Mouse (Mus musculus) fibroblast of lung, adult 2 months (primary cell): ENCODE results near the gene Cela3b.

Experiments used
- DNase-seq: peaks from one replicate; pipeline ENCODE4 v3.0.0-alpha.2; 2011; ENCODE audit warnings: low read depth

The Cela3b gene

DNA sequence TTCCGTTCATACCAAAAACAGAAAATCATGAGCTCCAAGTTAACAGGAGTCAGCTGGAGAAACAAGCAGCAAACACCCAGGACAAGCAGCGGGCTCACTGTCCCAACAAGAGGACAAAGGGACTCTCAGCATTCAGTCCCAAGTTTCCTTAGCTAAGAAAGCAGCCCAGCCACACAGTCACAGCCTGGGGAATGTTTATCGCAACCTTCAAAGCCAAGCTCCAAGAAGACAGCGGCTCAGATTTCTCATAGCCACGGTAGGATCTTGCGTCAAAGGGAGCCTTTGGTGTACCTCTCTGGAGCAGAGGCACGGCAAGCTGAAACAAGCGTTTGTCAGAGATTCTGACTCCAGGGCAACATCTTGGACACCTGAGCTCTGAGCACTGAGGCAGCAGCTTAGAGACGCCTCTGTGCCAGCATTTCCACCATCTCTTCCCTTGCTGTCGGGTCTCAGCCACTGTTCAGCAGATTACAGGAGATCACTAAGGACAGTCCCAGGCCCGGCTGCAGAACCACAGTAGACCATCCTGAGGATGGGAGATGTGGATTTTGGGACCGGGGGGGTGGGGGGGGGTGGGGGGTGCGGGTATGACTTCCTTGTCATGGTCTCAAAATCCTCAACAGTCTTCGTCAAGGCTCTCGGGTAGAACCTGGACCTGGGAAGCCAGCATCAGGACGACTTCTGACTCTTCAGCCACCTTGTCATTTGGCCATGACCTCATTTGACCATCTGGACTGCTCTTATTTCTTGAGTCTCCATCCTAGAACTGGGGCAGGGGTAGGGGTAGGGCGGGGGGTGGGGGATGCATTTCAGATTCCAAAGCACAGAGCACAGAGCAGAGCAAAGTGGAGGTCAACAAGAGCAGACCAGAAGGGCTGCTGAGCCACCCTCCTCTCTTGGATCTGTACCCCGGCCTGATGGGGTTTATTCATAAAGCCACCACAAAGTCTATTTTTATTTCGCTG is 54.7 kb downstream of the Cela3b start:
- no peak for DNase-seq

DNA sequence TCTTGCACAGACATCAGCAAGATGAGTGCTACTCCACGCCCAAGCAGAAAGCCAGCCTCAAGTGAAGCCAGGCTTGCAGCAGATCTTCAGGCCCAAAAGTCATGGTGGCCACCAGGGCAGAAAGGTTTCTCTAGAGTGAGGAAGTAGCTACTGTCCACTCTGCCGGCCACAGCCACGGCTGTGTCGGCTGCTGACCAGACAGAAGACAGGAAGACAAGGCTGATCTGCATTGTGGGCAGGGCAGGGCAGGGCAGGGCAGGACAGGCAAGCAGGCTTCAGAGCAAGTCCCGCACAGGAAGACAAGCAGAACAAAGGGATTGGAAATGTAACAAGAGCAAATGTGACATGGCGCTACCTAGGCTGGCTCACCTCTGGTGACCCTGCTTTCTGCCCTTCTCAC is 56.6 kb downstream of the Cela3b start:
- DNase-seq: no peak

DNA sequence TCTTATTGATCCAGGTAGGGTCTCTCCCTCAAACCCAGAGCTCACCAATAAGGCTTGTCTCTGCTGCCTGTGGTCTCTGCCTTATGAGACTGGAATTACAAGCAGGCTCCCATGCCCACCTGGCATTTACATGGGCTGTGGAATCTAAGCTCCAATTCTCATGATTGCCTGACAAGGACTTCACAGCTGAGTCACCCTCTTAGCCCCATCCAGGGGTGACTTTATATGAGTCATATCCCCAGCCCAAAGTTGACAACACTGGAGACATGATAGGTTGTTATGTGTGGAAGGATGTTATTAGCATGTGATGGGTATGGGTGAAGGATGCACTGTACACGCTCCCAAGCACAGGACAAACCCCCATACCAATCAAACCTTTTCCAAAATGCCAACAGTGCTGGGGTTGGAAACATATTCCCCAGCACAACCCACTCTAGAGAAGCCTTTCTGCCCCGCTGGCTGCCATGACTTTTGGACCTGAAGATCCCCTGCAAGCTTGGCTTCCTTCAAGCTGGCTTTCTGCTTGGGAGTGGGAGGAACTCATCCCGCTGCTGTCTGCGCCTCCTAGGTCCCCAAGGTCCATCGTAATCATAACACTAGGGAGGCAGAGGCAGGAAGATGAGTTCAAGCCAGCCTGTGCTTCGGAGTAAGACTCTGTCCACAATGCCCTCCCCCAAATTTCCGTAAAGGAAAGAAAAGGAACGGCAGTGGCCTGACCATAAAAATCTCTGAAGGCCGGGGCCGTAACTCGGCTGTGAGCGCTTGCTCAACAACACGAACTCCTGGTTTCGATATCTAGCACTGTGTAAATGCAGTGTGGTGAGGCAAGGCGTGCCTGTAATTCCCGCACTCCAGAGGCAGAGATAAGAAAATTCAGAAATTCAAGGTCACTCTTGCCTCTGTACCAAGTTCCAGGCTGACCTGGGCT is 58.5 kb downstream of the Cela3b start:
- DNase-seq: no peak
